Comparison of ENCODE assay signal across 16 mouse cellular contexts in the genomic region with DNA sequence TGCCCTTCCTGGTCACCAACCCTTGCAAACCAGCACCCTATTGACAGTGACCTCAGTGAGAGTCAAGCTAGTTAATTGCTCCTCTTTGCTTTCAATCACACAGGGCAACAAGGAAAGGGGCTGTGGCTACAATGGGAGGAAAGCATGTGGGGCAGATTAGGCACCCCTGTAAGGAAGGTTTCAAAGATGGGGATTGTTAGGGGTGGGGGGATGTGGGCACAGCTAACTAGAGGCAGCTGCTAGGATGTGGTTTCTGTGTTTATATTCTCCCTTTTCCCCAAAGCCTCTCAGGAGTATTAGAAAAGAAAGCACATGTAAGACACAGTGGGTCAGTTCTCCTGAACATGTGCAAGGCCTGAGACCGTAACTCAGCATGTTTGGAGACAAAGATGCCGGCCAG.
DNase-seq lines count a peak whose midpoint lies in the region; ATAC-seq and TF ChIP-seq lines count a peak whose summit lies in the region.
"Had no signal": no experiment of that assay in that cellular context is flagged by ENCODE, and none has a peak within 500 bp of the region (broad histone marks: within the 10 kb centered on the region; RNA-seq: fewer than 3 reads in every experiment).

No protein-coding gene starts in this region.

- H3K36me3 ChIP-seq in thymus, adult 2 months (ENCODE audit: control insufficient read depth, insufficient read depth, low read length), result no peaks in the 10 kb centered on the region
- H3K36me3 ChIP-seq in embryonic facial prominence, embryonic 13.5 days, result no peaks in the 10 kb centered on the region
- H3K36me3 ChIP-seq in limb, embryonic 14.5 days (ENCODE audit: control insufficient read depth, insufficient read depth, low read length), result no peaks in the 10 kb centered on the region

- DNase-seq in thymus, adult 2 months, result peak; percentile 7
- no peak for DNase-seq in thymus, adult 18-20 months
- DNase-seq in limb, embryonic 14.5 days (ENCODE audit: low spot score), result no peak
- peak; percentile 18 for DNase-seq in thymus, postnatal 4 days
- DNase-seq in adipocyte (ENCODE audit: low spot score), result no peak
- no peak for DNase-seq in left cerebral cortex, adult 8-10 months (ENCODE audit: low spot score in 2 of 2)
- DNase-seq: cerebellum, adult 18-20 months; gastrocnemius, adult 2 months; heart, postnatal 14 days; liver had no signal

- H3K9me3 ChIP-seq in embryonic facial prominence, embryonic 13.5 days, result no peaks in the 10 kb centered on the region
- H3K9me3 ChIP-seq in limb, embryonic 14.5 days (ENCODE audit: control insufficient read depth, low read length), result no peaks in the 10 kb centered on the region
- H3K9me3 ChIP-seq: forebrain, embryonic 13.5 days had no signal

- TF ChIP-seq CTCF in thymus, adult 2 months (IDR thresholded peaks at IDR 0.05; ENCODE audit: borderline replicate concordance, control insufficient read depth, extremely low read depth, insufficient read depth, low read length, poor library complexity), result no peak

- H3K27me3 ChIP-seq in thymus, adult 2 months (ENCODE audit: control insufficient read depth, insufficient read depth, low read length), result no peaks in the 10 kb centered on the region
- H3K27me3 ChIP-seq in embryonic facial prominence, embryonic 13.5 days, result no peaks in the 10 kb centered on the region
- H3K27me3 ChIP-seq in limb, embryonic 14.5 days (ENCODE audit: control insufficient read depth, insufficient read depth, low read length), result no peaks in the 10 kb centered on the region
- H3K27me3 ChIP-seq: forebrain, embryonic 13.5 days; Patski had no signal

- peaks cover 14% of the 10 kb centered on the region for H3K4me1 ChIP-seq in thymus, adult 2 months (replicated peaks; ENCODE audit: control insufficient read depth, insufficient read depth, low read length)
- peaks cover 47% of the 10 kb centered on the region for H3K4me1 ChIP-seq in embryonic facial prominence, embryonic 13.5 days
- peaks cover 48% of the 10 kb centered on the region for H3K4me1 ChIP-seq in limb, embryonic 14.5 days (ENCODE audit: control insufficient read depth, insufficient read depth, low read length)

- H3K4me3 ChIP-seq in thymus, adult 2 months (ENCODE audit: control insufficient read depth, insufficient read depth, low read length), result no peak overlapping the region
- no peak overlapping the region for H3K4me3 ChIP-seq in embryonic facial prominence, embryonic 13.5 days
- H3K4me3 ChIP-seq in limb, embryonic 14.5 days (replicated peaks; ENCODE audit: low read length), result no peak overlapping the region
- H3K4me3 ChIP-seq: forebrain, embryonic 13.5 days; gastrocnemius, adult 2 months had no signal

- no peak for ATAC-seq in embryonic facial prominence, embryonic 13.5 days (ENCODE audit: insufficient number of reproducible peaks, insufficient read depth, low FRiP score, low TSS enrichment, low read depth)
- no peak for ATAC-seq in limb, embryonic 14.5 days (ENCODE audit: low FRiP score, low read depth)
- ATAC-seq in megakaryocyte, adult 5-6 weeks (ENCODE audit: poor library complexity, severe bottlenecking), result no peak
- ATAC-seq: forebrain, embryonic 13.5 days; intestine, embryonic 16.5 days; Patski had no signal

- H3K4me2 ChIP-seq in embryonic facial prominence, embryonic 13.5 days, result peak overlapping the region; percentile 44
- peak overlapping the region; percentile 13; the same call in 1 of the 2 replicates for H3K4me2 ChIP-seq in limb, embryonic 14.5 days (replicated peaks; ENCODE audit: low read depth, low read length, severe bottlenecking)
- H3K4me2 ChIP-seq: forebrain, embryonic 13.5 days had no signal

- WGBS in thymus, adult 2 months, result 31% methylated on average over 2 of the region's 2 CpGs
- 18% methylated on average over 2 of the region's 2 CpGs for WGBS in embryonic facial prominence, embryonic 13.5 days
- WGBS in limb, embryonic 14.5 days, result 40% methylated on average over 2 of the region's 2 CpGs

- TF ChIP-seq POLR2A in thymus, adult 2 months (IDR thresholded peaks at IDR 0.05; ENCODE audit: control insufficient read depth, extremely low read depth, insufficient read depth, low read length, poor library complexity), result no peak
- TF ChIP-seq POLR2A in limb, embryonic 14.5 days (IDR thresholded peaks at IDR 0.05; ENCODE audit: borderline replicate concordance, extremely low read depth, insufficient read depth, insufficient read length), result no peak

- H3K9ac ChIP-seq in embryonic facial prominence, embryonic 13.5 days, result no peak overlapping the region
- no peak overlapping the region for H3K9ac ChIP-seq in limb, embryonic 14.5 days (ENCODE audit: low read depth, low read length, severe bottlenecking)
- H3K9ac ChIP-seq: forebrain, embryonic 13.5 days; lung, embryonic 14.5 days had no signal

- H3K27ac ChIP-seq in thymus, adult 2 months (ENCODE audit: control insufficient read depth, insufficient read depth, low read length), result no peak overlapping the region; the same call in 1 of the 2 replicates
- H3K27ac ChIP-seq in embryonic facial prominence, embryonic 13.5 days, result peak overlapping the region; percentile 29; the same call in 1 of the 2 replicates
- no peak overlapping the region for H3K27ac ChIP-seq in limb, embryonic 14.5 days (replicated peaks; ENCODE audit: low read depth, low read length)
- H3K27ac ChIP-seq: forebrain, embryonic 13.5 days; gastrocnemius, adult 2 months had no signal

Comparison
In these comparisons a context has a peak if more than half of its experiments do, and no peak if none do; other contexts are left out.
1. DNase-seq: peak in thymus, adult 2 months (single experiment) and thymus, postnatal 4 days (single experiment); none in thymus, adult 18-20 months (0 of 2), limb, embryonic 14.5 days (single experiment), adipocyte (single experiment) and left cerebral cortex, adult 8-10 months (0 of 2).